Mouse (Mus musculus) left cerebral cortex, adult 18-20 months (tissue): ENCODE data around the gene Rsc1a1. TPM values are rescaled to one million over a fixed set of nuclear protein-coding genes. Genes with fewer than 3 reads are reported as not detected.

Source experiments
- DNase-seq, 2 experiments: peaks; one replicate each; pipeline ENCODE4 v3.0.0; 2021 to 2022; ENCODE audit warnings: low spot score in 2 of 2, mixed read lengths in 1 of 2
- total RNA-seq, 2 experiments: library from RNA; stranded (reverse); gene quantifications; 2 replicates each; pipeline ENCODE4 v1.2.3; 2021

Gene Rsc1a1
- total RNA-seq, 2 experiments from 2014 or later: not detected

DNA sequence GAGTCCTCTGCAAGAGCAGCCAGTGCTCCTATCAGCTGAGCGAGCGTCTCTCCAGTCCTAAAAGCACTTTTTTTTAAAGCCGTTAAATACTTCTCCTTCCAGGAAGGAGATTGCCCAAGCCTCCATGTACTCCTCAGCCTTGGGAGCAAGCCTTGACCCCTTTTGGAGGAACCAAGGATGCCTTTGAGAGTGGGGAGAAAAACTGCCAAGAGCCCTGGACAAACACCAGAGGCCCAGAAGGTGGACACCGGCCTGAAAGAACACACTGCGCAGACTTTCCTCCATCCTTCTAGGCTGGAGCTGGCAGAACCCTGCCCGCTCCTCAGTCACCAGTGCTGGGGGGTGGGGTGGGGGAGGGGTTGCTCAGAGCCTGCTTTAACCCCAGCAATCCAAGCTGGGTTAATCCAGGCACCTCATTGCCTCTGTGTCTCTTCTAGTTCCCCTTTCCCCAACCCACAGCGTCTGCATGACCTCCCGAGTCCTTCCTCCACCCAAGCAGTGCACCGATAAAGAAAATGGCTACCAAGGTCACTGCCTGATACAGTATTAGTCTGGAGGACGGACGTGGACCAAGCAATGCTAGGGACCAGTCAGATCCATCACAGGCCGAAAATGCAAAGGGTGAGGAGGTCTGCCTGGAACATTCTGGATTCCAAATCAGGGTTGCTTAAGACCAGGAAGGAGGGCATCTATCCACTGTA, 29.3 kb downstream of the Rsc1a1 start:
- DNase-seq: no peak

DNA sequence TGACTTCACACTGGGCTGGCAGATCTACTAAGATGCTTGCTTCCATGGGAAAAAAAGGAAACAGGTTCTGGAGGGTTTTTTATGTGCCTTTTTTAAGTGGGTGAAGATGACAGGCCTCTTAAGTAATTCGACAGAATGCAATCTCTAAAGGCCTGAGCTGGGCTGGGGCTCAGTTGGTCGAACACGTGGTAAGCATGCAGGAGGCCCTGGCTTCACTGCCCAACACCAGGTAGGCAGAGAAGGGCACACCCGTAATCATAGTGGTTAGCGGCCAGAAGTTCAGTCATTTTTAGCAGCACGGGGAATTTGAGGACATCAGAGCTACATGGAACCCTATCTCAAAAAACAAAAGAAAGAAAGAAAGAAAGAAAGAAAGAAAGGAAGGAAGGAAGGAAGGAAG, 30.9 kb downstream of the Rsc1a1 start:
- DNase-seq: no peak

DNA sequence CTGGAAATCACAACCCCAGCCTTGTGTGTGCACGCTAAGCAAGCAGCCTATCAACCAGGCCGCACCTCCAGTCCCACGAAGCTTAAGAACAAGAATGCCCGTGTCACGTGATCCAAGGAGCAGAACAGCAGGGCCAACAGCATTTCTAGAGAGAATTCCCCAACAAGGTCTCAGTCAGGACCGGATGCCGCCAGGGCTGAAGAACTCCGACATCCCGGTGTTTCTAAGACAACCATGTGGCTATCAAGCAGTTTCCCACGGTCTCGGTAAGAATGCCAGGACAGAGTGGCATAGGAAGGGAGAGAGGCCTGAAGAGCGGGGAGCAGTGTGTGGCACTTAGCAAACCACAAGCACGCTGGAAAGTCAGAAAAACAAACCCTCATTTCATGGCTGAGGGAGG, 31.6 kb downstream of the Rsc1a1 start:
- no peak for DNase-seq

DNA sequence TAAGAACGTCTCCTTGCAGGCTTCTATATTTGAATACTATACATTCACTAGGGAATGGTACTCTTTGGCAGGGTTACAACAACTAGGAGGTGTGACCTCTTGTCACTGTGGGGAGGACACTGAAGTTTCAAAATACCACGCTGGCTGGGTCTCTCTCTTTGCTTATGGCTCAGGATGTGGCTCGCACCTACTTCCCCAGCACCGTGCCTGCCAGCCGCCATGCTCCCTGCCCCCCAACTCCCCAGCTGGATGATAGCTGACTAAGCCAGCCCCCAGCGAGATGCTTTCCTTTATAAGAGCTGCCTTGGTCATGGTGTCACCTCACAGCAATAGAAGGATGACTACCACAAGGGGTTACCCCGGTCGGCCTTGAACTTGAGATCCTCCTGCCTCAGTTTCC, 32.4 kb downstream of the Rsc1a1 start:
- DNase-seq: no peak

DNA sequence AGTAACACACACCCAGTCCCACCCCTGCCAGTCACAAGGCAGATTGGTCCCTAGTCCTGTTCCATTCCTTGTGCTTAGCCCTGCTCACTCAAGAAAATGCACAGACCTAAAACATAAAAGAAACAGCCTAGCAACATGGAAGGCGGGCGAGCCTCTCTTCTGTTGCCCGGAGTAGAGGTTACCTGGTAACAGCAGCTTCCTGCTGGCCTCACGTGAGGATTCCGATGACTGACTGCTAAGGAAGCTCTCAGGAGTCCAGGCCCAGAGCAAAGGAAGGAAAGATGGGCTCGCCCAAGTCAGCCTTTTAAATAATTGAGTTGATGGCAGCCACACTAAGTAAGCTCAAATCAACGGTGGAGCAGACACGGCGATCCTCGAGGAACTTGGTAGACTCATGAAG, 33.5 kb downstream of the Rsc1a1 start:
- no peak for DNase-seq

DNA sequence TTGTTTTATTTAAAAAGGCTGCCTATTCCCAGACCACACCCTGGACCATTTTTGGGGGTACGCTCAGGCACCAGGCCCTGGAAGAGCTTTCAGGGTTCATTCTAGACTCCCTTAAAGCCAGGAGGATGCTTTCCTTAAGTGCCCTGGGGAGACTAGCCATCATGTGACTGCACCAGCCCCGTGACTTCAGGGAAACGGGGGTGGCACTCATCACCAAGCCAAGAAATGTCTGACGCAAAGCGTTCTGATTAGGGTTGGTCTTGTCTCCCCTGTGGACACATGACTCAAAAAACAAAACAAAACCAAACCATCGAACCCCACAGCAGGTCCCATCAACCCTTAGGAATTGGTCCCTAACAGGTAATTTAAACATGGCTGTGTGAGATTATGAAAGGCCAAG, 34.1 kb downstream of the Rsc1a1 start:
- no peak for DNase-seq

DNA sequence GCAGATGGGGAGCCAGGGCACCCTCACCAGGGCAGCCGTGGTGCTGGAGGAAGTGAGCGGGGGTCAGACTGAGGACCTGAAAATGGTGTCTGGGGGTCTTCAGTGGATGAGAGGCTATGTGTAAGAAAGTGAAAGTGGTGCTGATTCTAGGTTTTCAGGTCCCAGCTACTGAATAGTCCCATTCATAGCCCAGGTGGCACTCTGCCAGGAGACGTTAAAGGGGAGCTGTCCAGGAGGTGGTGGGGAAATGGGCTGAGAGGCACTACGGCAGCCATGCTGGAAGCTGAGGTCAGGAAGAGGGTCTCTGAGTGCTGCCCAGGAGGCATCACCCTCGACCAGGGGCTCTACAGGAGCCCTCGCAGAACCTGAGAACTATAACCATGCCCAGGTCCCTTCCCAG, 36.2 kb downstream of the Rsc1a1 start:
- no peak for DNase-seq

DNA sequence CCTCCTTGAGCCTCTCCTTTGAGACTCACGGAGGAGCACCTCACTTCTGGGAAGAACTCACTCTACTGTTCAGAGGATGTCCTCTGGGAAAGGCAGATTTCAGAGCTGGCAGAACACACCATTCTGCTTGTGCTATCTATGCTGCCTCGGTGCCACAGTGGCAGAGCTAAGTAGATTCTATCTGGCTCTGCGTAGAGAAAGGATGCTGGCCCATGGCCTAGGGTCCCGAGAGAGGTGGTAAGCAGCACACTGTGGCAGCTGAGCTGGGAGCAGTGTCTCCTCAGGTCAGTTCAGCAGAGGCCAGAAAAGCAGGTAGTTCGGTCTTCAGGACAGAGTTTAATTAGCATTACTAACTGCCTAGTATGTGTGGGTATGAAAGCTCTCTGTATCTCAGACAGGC, 37.1 kb downstream of the Rsc1a1 start:
- no peak for DNase-seq

DNA sequence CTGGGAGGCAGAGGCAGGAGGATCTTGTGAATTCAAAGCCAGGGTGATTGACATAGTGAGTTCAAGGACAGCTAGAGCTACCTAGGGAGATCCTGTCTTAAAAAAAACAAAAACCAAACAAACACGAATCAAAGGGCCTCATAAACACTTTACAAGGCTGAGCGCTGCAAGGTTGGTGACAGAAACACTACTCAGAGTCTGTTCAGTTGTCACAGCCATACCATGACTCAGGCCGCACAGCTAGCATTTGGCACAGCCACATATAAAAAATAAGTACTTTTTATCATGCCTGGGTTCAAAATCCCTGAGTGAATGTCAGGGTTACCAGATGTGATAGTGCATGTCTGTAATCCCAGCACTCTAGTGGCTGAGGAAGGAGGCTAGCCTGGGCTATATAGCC, 38.2 kb downstream of the Rsc1a1 start:
- no peak for DNase-seq

DNA sequence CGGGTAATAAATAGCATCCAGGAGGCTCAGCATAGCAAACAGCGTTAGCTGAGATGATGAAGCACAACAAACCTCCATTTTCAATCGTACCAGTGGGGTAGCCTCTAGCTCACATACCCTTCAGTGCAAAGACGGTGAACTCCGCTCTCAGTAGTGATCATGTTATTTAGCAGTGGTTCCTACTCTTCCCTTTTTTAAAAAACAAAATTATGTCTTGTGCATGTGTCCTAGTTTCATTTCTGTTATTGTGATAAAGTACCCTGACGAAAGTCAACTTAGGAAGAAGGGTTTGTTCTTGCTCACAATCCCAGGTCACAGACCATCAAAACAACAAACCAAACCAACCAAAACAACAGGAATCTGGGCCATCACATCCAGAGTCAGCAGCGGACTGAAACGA, 39.4 kb downstream of the Rsc1a1 start:
- no peak for DNase-seq

DNA sequence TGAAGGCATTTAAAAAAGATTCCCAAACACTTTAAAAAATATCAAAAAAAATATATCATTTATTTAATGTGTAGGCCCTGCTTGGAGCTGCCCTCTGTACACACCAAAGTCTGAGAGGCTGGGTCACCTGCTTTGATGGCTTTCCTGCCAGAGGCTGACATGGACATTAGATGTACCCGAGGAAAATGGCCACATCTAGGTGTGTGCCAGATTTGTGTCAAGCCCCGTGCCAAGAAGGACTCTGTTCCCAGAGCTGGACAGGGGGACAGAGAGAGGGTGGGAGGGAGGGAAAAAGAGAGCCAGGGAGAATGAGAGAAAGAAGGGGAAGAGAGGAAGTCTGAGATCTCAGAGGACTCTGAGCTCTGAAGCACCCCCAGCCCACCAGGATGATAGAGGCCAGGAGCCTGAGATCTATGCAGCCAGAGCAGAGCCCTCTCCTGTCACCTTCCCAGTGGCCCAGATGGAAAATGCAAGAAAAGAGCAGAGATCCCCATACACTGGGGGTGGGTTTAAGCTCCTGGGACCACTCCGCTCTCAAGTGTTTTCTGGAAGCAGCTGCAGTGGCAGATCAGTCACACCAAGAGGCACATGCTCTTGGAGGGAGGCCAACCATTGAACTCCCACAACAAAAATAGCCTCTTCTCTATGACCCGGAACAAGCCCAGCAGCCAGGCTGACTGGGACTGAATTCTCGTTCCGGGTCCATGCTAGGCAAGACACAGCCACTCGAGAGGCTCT, 42.1 kb downstream of the Rsc1a1 start:
- DNase-seq: peak; percentile 38 to 47

DNA sequence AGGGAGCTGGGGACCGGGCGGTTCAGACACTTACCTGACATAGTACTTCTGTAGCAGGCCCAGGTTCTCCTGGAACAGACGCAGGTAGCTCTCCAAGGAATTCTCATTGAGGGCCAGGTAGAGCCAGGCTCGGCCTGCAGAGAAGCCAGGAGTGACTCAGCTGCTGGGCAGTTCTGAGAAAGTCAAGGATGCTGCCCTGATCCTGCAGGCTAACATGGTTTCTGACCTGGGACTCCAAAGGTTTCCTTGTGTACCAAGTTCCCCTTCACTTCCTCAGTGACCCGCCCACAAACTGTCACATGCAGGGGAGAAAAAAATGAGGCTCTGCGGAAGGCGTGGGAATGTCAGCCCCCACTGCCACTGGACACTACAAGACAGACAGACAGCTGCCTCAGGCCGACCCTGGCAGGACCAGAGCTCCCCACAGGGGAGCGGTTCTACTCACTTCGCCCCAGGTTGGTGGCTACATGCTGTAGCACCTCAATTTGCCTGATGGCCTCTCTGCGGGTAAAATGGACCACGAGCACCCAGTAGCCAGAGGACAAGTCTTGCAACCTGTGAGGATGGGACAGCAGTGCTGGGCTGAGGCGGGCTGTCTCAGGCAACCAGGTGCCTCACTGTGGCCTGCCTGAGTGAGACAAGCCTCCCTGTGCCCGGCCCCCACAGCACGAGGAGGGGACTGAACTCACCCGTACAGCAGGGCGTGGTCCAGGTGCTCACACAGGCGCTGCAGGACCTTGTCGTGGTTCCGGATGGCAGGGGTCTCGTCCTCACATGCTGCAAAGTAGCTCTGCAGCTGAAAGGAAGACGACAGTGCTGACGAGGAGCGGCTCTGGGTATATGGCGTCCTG, 43.2 kb downstream of the Rsc1a1 start:
- no peak for DNase-seq

DNA sequence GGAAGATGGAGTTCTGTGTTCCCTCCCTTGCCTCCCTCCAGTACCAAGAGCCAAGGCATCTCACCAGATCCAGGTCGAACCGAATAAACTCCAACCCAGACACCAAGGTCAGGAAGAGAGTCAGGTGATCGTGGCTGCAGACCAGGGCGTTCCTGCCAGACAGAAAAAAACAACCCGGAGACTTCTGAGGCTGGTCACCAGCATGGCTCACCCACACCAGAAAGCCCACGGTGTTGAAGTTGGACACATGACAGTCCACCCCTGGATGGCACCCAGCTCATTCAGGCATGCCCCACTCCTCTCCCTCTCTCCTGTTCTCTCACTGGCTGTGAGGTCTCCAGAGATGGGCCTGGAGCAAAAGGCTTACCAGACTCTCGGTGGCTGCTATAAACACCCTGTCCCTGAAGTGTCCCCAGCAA, 44.0 kb downstream of the Rsc1a1 start:
- no peak for DNase-seq

DNA sequence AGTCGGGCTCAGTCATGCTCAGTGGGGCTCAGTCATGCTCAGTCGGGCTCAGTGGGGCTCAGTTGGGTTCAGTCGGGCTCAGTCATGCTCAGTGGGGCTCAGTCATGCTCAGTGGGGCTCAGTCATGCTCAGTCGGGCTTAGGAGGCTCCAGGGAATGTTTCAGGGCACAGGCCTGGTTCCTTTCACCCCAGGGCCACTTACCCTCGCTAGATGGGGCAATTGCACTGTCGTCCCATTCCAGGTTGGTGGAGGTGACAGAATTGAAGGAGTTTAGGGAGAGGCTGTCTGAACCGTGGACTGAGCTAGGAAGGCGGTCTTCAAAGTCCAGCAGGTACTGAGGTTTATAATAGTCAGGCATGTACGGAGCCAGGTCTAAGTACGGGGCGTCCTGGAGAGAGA, 45.9 kb downstream of the Rsc1a1 start:
- no peak for DNase-seq

DNA sequence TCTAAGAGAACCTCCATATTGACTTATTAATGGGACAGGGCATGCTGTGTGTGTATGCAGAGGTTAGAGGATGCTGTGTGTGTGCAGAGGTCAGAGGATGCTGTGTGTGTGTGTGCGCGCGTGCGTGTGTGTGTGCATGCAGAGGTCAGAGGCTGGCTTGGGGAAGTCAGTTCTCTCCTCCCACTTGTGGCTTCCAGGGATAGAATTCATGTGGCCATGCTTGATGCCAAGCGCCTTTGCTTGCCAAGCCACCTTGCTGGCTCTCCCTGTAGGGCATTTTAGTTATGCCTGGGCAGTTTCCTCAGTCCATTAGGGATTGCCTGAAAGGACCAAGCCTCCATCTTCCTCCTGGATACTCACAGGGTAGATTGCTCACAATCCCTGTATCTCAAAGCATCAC, 48.7 kb downstream of the Rsc1a1 start:
- no peak for DNase-seq

DNA sequence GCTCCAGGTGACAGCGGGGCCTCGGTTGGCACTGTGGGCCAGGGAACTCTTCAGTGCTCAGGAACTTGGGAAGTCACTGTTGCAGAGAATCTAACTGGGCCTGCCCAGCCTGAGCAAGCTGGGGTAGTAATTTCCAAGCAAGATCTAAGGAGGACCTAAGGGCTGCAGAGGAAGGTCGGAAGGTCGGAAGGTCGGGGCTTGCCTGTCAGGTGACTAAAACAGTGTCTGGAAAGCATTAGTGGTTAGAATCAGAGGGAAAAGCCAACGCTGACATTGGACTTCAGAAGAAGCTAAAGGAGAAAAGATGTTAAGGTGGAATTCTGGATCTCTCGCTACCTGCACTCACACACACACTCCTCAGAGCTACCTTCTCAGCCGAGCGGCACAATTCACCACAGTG, 49.4 kb downstream of the Rsc1a1 start:
- no peak for DNase-seq

Other genes starting within 250 kb of the Rsc1a1 start
- gene Srarp, start 249.5 kb downstream of the Rsc1a1 start, total RNA-seq: 1 to 10 TPM; 2.3 to 4.9 TPM
- 10 to 100 TPM; 38.8 to 47.7 TPM for gene Zbtb17, start 240.9 kb downstream of the Rsc1a1 start, total RNA-seq
- 10 to 100 TPM; 58.4 to 60.6 TPM for gene Spen, start 147.0 kb downstream of the Rsc1a1 start, total RNA-seq
- 1 to 10 TPM; 1.4 to 1.6 TPM for gene Fblim1, start 79.5 kb downstream of the Rsc1a1 start, total RNA-seq
- gene Tmem82, start 67.0 kb downstream of the Rsc1a1 start, total RNA-seq: under 1 TPM; 0.53 to 0.63 TPM
- gene Slc25a34, start 61.8 kb downstream of the Rsc1a1 start, total RNA-seq: 1 to 10 TPM; 3.9 to 4.1 TPM
- 10 to 100 TPM; 94.6 to 96.9 TPM for gene Plekhm2, start 20.7 kb downstream of the Rsc1a1 start, total RNA-seq
- gene Ddi2, start 37.8 kb upstream of the Rsc1a1 start, total RNA-seq: 10 to 100 TPM; 45.8 to 50.9 TPM
- gene Agmat, start 61.1 kb upstream of the Rsc1a1 start, total RNA-seq: 1 to 10 TPM; 2.8 to 3.3 TPM
- 10 to 100 TPM; 41.7 to 44.9 TPM for gene Dnajc16, start 105.3 kb upstream of the Rsc1a1 start, total RNA-seq
- 10 to 100 TPM; 26.4 to 28.5 TPM for gene Casp9, start 108.0 kb upstream of the Rsc1a1 start, total RNA-seq
- gene Cela2a, start 140.6 kb upstream of the Rsc1a1 start, total RNA-seq: not detected
- gene Ctrc, start 160.8 kb upstream of the Rsc1a1 start, total RNA-seq: not detected
- gene Efhd2, start 189.3 kb upstream of the Rsc1a1 start, total RNA-seq: 100 to 1,000 TPM; 298 to 317 TPM